Mouse (Mus musculus) natural killer cell, adult 2 months (primary cell): ENCODE measurements around the gene Ank3.

ENCODE experiments used
- DNase-seq, 2 experiments: peaks; one replicate each; pipeline ENCODE4 v3.0.0; 2022; ENCODE audit warnings: low spot score in 2 of 2

Gene Ank3

DNA sequence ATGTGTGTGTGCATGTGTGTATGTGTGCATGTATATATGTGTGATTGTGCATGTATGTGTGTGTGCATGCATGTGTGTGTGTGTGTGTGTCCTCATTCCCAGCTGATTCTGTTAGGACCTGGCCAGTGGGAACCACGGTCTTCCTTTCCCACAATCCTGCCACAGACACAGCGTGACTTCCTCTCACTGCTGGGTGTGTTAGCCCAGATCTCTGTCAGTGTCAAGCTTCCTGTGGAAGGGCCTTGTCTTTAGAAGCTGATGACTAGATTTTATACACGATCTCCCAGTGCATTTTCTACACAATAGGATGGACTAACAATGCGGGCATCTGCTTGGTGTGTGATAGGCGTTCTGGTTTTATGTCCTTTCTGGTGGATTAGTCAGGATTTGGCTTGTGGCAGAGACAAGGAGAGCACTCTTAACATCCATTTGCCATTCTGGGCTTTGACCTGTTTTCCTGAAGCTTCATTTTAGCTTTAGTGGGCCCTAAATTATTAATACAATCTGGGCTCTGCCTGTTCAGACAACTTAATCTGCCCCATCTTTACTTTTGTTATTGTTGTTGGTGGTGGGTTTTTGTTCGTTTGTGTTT, 322.4 kb downstream of the Ank3 start:
- no peak for DNase-seq

DNA sequence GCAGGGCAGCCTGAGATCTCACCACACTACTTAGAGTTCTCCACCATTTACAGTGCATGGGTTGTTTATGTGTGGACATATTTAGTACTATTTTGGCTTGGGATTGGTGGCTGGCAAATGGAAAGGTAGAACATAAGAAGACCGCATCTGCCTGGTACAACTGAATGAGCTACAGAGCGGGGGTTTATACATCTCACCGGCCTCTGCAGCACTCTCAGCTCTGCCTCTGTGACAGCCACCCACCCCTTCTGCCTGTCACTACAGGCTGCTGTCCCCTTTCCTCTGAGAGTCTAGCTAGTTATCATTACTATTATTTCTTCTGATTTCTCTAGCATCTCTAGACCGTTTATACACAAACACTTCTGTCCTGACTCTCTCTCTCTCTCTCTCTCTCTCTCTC, 325.6 kb downstream of the Ank3 start:
- DNase-seq, result no peak

DNA sequence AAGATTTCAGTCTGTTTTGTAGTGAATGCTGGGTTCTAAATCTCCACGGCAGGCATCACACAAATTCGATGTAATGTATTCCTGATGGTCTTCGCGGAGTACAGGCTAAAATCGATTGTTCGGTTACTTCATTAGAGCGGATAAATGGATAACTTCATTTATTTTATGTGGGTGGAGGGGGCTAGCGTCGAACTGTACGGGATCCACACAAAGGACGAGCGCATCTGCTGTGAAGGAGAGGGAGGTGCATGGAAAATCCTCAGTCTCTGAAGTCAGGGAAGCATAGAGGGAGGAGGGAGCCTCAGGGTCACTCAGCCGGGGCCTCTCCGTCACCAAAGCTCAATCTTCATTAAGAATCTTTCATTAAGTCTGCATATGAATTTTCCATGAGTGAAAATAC, 326.5 kb downstream of the Ank3 start:
- no peak for DNase-seq

DNA sequence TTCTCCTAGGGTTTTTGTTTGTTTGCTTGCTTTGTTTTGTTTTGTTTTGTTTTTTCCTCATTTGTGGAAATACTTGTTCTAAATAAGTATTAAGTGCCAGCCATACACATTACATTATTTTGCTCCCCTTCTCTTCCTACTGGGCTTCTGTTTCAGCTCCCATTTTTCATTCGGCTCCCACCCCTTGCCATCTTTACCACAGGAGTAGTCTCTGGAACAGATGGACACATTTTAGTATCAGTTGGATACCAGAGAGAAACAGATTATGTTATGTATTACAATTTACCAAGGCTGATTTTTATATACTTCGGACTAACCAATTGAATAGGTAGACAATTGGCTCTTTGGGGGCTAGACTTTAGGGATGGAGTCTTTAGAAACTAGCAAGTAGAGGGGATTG, 327.7 kb downstream of the Ank3 start:
- DNase-seq, result no peak

DNA sequence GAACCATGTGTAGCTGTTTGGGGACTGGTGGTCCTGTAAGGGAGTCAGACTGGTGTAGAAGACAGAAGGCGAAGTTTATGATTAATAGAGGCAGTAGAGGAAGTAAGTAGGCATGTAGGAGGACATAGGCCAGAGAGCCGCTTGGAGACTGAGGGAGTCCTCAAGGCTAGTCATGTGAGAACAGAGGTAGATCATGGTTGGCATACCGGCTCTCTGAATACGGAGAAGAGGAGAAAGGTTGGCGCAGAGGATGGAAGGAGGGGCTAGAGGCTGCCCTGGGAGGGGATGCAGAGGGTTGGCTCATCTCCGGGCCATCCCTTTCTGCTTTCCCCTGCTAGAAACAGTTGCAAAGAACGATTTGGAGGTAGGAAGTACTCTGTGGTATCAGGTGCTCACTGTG, 328.2 kb downstream of the Ank3 start:
- DNase-seq, result no peak

DNA sequence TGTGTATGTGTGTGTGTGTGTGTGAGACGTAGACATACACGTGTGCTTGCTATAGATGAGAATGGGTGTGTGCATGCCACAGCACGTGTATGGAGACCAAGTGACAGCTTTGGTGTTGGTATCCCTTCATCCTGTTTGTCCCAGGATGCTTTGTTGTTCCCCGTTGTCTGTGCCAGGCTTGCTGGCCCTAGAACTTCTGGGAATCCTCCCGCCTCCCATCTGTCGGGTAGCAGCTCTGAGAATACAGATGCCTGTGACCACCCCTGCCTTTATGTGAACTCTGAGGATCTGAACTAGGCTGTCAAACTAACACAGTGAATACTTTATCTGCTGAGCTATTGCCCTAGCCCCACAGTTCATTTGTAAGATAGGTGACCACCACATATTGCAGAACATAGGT, 330.3 kb downstream of the Ank3 start:
- DNase-seq, result no peak

DNA sequence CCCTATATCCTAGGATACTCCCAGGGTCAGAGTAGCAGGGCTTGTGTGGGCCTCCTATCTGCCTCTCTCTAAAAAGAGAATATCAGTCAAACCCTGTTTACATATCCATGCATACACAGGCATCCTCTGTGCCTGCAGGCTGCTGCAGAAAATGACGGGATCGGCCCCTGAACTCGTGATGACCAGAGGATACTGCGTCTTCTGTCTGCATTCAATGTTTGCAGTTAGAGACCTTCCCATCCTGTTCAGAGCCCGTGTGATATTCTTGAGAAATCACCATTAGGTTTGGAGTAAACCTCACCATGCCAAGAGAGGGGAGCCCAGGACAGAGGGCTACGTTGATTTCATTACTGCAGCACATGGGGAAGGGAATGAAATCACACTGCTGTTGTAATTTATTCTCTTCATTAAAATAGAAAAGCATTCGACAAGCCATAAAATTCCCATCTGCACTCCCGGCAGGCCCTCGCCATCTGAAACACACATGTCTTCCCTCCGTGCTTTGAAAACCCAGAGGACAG, 331.8 kb downstream of the Ank3 start:
- DNase-seq, result no peak

DNA sequence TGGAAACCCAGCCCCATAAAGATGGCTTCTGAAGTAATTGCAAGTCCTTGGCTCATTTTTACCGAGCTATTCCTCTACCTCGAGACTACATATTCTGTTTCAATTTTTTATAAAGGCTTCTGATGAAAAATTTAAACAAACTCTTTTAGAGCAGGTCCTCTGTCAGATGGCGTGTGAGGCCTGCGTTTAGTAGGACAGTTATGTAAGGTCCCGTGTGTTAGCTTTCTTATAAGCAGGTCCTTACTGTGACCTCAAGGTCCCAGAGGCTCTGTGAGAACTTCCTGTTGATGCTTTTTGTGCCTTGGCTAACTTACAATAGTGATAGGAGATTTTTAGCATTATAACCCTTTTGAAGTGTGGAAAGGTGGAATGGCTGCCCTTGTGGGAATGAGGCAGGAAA, 332.8 kb downstream of the Ank3 start:
- no peak for DNase-seq

DNA sequence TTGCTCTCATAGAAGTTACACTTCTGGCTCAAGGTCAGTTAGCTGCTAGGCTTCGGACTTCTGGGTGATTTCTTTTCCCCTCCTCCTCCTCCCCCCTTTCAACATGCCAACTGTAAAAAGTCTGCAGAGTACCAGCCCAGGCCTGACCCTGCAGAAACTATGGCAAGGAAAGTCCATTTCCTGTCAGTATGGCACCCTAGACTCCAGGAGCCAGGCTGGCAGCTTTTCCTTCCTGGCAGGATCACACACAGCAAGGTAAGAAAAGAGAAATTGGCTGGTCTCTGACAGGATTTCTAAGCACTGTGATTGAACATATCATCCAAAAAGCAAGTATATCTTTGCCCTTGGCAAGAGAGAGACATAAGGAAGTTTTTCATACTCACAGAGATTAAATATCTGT, 333.3 kb downstream of the Ank3 start:
- no peak for DNase-seq

DNA sequence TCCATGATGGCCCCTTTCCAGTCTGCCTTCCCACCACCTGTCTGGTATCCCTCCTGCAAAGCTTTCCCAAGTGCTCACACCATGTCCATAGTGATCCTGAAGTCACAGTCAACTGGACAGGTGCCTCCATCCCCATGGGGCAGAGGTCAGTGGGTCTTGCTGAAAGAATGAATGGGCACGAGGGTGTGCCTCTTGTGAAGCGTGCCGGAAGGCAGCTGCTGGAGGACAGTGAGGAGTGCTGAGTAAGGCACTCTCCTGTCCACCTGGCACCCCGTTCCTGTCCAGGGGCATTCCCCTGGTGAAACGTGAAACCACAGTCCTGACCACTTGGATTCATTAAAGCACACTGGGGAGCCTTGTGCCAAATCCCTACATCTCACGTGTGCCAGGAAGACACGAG, 337.7 kb downstream of the Ank3 start:
- no peak for DNase-seq

DNA sequence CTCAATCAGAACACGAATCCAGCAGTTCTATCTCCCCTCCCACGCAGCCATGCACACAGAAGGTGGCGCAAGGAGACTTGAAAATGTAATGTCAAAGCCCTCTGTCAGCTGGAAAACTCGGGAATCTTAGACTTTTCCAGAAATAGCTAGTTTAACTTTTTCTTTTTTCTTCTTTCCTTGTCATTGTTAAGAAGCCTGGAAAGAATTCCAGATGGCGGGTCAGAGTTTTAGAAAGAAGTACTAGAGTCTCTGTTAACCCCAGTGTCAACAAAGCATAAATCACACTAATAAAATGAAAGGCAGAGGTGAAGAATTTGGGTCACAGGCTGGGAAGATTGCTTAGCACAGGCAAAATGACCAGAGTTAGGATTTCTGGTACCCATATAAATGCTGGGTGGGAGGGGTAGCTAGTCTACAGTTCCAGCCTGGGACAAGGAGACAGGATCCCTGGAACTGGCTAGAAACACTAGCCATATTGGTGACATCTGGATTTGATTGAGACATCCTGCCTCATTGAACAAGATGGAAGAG, 340.2 kb downstream of the Ank3 start:
- DNase-seq, result no peak

DNA sequence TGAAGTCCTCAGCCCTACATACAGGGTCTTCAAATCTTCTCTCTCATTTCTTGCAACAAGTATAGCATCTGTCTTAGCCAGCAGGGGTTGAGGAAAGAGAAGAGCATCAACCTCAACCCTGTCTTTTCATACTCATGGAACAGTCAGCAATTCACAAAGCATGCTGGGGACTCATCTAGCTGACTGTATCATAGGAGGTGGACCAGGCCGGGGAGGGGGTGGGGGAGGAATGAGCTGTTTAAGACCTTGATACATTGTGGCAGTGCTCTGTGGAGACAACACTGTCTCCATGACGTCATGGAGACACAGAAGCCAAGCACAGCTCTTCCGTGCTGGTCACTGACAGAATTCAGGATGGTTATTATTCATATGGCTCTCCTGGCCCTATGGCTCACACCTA, 344.0 kb downstream of the Ank3 start:
- DNase-seq, result no peak

DNA sequence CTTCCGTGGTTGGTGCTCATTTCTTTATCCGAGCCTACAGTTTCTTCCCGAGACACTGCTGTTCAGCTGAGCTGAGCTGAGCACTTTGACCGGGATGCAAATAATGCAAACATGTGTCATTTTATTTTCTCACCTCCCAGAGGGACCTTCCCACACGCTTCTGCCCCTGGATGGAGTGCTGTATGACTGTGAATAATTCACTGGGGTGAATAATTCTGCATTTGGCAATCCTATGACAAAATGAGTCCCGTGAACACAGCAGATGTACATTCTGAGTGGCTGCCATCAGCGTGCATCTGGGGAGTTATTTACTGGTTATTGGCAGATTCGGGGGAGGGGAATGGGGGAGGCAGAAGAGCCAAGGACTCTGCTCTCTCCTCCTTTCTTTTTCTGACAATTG, 345.6 kb downstream of the Ank3 start:
- DNase-seq, result no peak

DNA sequence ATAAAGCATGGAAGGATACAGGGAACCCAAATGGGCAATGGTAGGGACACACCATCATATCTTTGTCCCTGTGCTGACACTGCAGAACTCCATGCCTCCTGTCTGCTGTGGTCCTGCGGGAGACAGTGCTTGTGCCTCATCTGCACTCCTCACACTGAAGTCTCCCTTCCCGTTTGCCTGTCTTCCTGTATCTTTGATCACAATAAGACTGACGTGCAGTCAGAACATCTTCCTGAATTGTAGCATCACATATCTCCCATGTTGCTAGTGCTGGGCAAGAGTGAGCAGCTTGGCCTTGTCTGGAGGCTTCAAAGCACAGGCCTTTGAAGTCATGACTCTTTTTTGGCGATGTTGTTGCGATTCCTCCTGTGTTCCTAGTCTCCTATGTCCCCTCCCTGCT, 346.3 kb downstream of the Ank3 start:
- DNase-seq, result no peak

DNA sequence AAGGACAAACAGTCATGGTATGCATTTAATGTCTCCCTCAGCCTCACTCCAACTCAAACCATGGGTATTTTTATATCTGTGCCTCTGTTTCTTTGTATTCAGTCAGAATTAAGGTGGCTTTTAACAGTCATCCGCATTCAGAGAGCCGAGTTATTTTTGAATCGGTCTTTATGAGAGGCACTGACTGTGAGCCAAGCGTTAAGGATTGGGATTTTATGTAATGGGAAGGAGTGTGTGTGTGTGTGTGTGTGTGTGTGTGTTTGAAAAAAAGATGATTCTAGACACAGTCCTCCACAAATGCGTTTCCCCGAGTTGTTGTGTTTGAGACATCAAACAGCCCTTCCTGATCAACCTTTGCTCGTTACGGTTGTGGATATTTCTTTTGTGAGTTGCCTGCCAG, 347.7 kb downstream of the Ank3 start:
- DNase-seq, result no peak

DNA sequence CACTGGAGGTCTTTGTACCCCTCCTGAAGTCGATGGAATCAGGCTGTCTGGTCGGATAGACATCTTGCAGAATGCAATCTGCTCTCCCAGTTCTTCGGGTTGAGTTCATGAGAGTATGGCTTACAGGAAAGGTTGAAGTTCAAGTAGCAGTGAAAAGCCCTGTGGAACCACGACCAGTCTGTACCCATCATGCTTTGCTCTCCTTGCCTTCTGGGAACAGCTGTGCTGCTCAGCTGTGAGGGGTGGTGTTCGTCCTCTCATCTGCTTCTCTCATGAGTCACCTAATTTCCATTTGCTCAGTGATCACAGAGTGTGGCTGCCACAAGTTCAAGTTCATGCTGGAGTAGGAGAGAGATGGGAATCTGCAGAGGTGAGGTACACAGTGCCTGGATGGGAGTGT, 348.2 kb downstream of the Ank3 start:
- no peak for DNase-seq

DNA sequence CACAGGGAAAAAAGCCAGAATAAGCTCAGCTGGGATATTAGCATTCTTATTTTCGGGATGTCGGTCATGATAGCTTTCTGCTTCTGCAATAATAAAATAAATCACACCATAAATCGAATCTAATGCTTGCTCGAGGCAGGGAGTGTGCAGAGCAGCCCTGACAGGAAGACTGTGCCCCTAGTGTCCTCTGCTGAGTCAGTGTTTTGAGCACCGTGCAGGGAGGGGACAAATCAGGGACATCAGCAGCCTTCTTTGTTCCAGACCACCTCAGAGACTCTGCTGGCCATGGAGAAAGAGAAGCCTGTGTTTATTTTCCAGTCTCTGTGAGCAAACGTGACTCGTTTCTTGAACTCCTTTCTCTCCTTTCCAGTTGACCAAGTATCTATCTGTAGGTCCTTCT, 352.8 kb downstream of the Ank3 start:
- no peak for DNase-seq

DNA sequence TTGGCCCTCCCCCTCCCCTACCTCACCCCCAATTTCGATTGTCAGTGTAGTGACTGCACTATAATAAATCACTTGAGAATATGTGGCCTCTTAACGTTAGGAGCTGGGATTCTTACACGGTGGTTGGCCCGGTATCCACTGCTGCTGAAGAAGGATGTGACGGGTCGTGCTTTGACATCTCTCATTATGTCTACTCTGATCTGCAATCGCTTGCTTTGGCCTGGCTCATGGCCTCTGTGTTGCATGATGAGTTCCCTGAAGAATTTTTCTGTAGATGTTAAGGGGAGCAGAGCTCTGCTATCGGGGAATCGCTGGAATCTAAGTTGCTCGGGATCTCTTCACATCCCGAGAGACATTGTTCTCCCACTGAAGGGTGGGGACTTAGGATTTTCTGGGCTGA, 354.9 kb downstream of the Ank3 start:
- no peak for DNase-seq

DNA sequence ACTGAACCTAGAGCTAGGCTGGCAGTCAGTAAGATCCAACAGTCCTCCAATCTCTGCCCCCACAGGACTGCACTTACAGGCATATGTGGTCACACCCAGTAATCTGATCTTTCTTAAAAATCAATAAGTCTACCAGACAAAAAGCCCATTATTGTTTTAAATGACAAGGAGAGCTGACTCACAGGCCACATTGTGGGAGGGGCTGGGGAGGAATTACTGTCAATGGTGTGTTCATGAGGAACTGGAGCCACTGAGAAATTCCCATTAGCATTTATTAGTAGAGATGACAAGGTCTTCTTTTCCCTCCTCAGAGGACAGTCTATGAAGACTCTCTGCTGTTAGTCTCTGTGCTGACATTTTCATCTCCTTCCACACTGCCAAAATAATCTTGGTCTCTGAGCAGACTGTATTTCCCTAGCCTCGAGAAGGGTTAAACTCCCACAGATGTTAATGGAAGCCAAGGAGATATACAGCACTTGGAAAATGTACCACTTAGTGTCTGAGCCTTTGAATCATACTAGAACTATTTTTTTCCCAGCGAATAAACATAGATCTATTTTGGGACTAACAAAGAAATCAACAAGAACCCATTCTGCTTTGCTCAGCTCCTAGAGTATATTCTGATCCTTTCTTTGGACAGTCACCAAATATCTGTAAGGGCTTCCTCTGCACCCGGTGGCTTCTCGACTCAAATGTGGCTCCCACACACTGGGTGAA, 358.5 kb downstream of the Ank3 start:
- no peak for DNase-seq

DNA sequence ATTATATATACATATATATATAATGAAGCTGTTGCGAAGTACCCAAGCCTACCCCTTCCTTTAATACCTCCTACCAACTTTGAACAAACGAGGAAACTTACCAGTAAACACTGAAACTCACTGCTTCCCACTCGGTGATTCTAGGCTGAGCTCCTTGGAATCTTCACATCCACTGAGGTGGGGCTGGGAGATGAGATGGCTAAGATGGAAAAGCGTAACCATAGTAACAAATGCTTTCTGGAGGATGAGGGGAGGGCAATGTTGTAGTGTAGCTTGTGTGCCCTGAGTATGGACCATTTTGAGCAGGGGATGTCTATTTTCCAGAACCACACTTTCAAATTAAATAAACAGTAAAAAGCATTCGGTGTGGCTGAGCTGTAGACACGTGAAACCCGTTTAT, 364.4 kb downstream of the Ank3 start:
- DNase-seq, result no peak

DNA sequence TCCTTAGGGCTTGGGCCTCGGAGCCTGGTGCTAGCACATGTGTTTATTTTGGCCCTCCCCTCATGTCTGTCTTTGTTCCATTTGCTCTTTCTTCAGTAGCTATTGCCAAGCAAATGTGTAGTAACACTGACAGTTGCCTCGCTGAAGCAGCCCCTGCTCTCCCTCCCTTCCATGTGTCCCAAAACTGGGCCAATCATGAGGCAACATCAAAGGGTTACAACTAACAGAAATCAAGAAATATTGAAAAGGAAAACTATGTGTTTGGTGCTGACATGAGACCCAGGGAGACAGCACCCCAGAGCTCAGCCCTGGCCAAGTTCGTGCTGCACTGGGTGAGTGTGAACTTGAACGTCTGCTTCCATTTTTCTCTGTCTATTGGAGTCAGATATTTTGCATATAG, 365.8 kb downstream of the Ank3 start:
- no peak for DNase-seq

DNA sequence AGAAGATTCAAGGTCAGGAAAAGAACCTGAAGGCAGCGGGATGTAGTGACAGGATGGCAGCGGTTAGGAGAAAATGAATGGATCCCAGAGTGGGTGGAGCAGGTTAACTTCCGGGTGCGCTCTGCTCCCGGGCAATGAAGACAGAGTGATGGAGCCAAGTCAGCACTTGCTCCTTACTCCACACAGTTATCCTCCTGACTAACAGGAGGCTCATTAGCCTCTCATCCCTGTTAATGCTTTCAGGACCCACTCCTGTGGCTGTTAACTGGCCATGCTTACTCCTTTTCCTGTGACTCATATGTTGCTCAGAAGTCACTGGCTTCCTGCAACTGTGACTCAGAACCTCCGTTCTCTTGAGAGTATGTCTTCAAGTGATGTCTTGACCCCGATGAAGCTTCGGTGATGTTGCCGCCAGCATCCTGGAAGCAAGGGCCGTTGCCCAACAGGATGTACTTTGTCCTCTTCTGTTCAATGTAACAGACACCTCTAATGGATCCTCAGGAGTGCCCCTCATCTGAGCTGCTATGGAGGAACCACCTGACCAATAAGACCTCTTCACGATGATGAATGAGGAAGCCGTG, 378.6 kb downstream of the Ank3 start:
- DNase-seq, result no peak

DNA sequence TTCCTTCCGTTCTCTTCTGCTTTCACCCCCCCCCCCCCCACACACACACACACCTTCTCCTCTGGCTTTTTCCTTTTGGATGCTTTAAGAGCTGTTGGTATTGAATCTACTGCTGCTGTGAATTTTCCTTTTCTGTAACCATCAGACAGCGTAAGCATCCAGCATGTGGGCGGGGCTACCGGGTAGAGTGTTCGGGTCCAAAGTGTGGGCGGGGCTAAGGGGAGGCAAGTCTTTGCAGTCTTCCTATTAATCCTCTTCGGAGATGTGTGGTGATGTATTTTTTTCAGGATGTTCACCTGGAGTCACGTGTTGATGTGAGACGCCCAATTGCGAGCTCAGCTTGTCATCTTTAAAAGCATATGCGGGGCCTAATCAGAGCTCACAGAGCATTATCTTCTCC, 379.2 kb downstream of the Ank3 start:
- DNase-seq, result no peak
